Mouse (Mus musculus): Measurements from ENCODE around the gene 1700001P01Rik. TPM values are rescaled to one million over a fixed set of nuclear protein-coding genes. Genes with fewer than 3 reads are reported as not detected.

1700001P01Rik gene
- total RNA-seq, 2 experiments from 2014 or later = 1.0 TPM; not detected in 1

GRCm38 (mm10) chr11:97808093-97808492 is 32.4 kb upstream of the 1700001P01Rik start:
- Histone ChIP-seq H3K27ac (peak overlapping the region; percentile 44), H3K4me3 (no peak overlapping the region)
- intact Hi-C loops (cut with DNase I) = no loop called here
- no peak for TF ChIP-seq CTCF (IDR thresholded peaks at IDR 0.05)
- DNase-seq (ENCODE audit: extremely low spot score in 1 of 2, low spot score in 2 of 2) = no peak

- DNase-seq (ENCODE audit: extremely low spot score in 1 of 2, low spot score in 2 of 2) = no peak
- no peak for TF ChIP-seq CTCF (IDR thresholded peaks at IDR 0.05)
- peak overlapping the region; percentile 44; the same call in 1 of the 2 replicates for H3K27ac ChIP-seq
- H3K4me3 ChIP-seq = no peak overlapping the region
- intact Hi-C loops (cut with DNase I) = no loop called here
Measured at GRCm38 (mm10) chr11:97807626-97808025, 31.9 kb upstream of the 1700001P01Rik start.

DNA sequence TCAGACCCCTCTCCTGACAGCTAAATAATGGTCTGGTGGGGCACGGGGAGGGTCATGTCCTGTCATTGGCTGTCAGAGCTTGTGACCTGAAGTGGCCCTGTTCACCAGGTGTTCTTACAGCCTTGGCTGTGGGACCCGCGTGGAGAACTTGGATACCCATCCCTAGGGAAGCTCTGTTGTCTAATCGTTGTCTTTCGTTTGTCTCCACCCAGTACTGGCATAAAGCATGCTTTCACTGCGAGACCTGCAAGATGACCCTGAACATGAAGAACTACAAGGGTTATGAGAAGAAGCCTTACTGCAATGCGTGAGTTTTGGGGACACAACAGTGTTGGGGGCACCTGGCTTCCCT is 30.9 kb upstream of the 1700001P01Rik start:
- Histone ChIP-seq H3K4me3 (no peak overlapping the region), H3K27ac (peak overlapping the region; percentile 72)
- intact Hi-C loops (cut with DNase I) = no loop called here
- DNase-seq (ENCODE audit: extremely low spot score in 1 of 2, low spot score in 2 of 2) = no peak
- TF ChIP-seq CTCF (IDR thresholded peaks at IDR 0.05) = no peak

- H3K4me3 ChIP-seq = peak overlapping the region; percentile 19
- no peak for TF ChIP-seq CTCF (IDR thresholded peaks at IDR 0.05)
- intact Hi-C loops (cut with DNase I) = no loop called here
- H3K27ac ChIP-seq = peak overlapping the region; percentile 72
- no peak for DNase-seq (ENCODE audit: extremely low spot score in 1 of 2, low spot score in 2 of 2)
Measured at GRCm38 (mm10) chr11:97805662-97806612, 30.2 kb upstream of the 1700001P01Rik start.

DNA sequence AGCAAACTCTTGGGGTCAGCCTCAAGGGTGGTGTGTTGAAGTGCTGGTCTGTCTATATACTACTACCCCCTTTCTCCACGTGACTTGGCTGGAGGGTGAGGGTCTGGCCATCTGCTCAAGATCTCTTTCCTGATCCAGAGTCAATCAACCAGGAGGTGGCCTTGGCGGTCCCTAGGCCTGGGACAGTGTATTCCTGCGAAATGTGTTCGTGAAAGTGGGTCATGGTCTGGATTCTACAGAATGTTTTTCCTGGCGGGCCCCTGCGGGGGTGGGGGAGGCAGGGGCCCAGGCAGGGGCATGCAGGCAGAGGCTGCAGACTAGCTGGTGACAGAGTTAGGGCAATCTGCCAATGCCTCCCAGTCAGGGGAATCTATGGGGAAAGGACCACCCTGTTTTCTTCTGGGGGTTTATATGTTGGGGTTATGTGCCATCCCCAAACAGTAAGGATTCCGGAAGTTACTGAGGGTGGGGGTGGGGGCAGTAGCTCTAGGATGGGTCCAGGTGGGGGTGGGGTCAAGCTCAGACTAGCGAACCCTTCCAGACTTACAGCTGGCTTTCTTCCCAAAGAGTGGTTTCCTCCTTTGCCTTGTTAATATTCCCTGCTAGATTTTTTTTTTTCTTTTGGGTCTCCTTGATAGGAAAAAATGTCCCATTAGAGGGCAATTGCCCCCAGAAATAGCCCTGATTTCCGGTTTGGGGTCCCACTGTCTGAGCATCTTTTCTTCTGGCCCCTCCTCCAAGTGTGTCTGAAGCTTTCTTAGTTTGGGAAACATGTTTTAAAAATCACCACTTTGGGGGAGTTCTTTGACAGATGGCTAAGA is 29.3 kb upstream of the 1700001P01Rik start:
- intact Hi-C loops (cut with DNase I) = no loop called here
- no peak for DNase-seq (ENCODE audit: extremely low spot score in 1 of 2, low spot score in 2 of 2)
- Histone ChIP-seq H3K27ac (peak overlapping the region; percentile 72; the same call in 1 of the 2 replicates), H3K4me3 (no peak overlapping the region)
- TF ChIP-seq CTCF (IDR thresholded peaks at IDR 0.05) = no peak

DNA sequence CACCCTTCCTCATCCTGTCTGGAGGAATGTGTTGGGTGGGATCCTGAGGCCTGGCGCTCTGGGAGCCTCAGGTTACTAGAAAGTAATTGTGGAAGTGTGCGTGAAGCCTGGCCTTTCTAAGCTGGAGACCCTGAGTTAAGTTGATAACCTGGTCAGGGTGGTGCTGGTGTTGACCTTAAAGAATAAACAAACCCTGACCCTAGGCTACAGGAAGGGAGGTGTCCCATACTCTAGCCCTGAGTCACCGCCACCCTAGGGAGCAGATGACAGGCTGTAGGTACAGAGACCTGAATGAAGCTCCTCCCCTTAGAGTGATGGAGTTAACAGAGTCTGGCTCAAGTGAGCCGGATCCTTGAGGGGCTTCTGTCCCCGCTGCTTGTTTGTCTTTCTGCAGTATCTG is 28.1 kb upstream of the 1700001P01Rik start:
- H3K27ac ChIP-seq = peak overlapping the region; percentile 4; the same call in 1 of the 2 replicates

GRCm38 (mm10) chr11:97802495-97802894 is 26.8 kb upstream of the 1700001P01Rik start:
- H3K4me3 ChIP-seq = peak overlapping the region; percentile 75; the same call in 1 of the 2 replicates
- no peak for DNase-seq (ENCODE audit: extremely low spot score in 1 of 2, low spot score in 2 of 2)
- peak overlapping the region; percentile 98; the same call in 1 of the 2 replicates for H3K27ac ChIP-seq
- intact Hi-C loops (cut with DNase I) = no loop called here
- no peak for TF ChIP-seq CTCF (IDR thresholded peaks at IDR 0.05)

More for the DNA sequence above, 28.1 kb upstream of the 1700001P01Rik start:
- H3K4me3 ChIP-seq = no peak overlapping the region
- intact Hi-C loops (cut with DNase I) = no loop called here
- DNase-seq (ENCODE audit: extremely low spot score in 1 of 2, low spot score in 2 of 2) = no peak
- no peak for TF ChIP-seq CTCF (IDR thresholded peaks at IDR 0.05)

DNA sequence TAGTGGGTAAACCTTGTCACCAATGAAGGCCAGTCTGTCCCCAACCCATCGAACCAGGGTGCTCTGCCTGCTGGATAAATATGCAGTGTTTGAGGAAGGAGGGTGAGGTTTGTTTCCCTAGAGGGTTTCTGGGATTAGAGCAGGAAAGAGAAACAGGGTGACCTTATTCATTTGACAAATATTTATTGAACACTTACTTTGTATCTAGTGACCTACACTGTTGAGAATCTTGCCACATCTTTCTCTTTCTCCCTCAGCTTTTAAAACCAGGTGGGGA is 26.4 kb upstream of the 1700001P01Rik start:
- intact Hi-C loops (cut with DNase I) = no loop called here
- no peak for DNase-seq (ENCODE audit: extremely low spot score in 1 of 2, low spot score in 2 of 2)
- no peak for TF ChIP-seq CTCF (IDR thresholded peaks at IDR 0.05)
- H3K4me3 ChIP-seq = peak overlapping the region; percentile 75
- peak overlapping the region; percentile 98 for H3K27ac ChIP-seq

DNA sequence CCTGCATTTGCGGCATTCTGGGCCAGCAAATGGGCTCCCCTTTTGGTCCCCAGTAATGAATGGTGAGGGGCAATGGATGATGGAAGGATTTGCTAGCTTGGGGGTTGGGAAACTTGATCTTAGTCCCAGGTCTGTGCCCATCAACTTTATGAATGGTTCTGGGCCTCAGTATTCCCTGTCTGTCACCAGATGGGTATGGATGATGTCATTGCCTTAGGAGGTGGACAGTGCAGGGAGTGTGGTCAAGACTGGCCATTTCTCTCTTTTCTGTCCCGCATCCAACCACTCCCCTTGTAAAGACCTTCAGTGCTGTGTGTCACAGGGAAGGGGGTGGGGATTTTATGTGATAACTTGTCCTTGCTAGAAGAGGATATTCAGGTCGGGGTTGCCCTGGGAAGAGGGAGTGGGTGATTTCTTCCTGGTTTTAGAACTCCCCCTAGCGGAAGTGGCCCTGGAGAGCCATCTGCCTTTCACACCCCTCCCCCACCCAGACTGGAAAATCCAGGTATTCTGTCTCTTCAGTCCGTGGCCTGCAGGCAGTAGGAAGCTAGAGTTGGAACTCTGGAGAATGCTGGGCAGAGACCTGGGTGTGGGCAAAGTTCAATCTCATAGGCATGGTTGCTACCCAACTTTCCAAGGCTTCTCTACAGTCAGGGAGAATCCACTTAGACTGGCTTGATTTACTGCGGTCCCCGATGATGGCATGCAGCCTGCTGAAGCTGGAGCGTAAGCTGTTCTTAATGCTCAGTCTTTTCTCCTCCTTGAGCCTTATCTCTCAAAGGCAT is 25.9 kb upstream of the 1700001P01Rik start:
- intact Hi-C loops (cut with DNase I) = loop anchor here (1.0 to 2.0 kb wide), 2 partner anchors 40 to 83 kb away; partner anchors contain the start of gene Fbxo47

DNA sequence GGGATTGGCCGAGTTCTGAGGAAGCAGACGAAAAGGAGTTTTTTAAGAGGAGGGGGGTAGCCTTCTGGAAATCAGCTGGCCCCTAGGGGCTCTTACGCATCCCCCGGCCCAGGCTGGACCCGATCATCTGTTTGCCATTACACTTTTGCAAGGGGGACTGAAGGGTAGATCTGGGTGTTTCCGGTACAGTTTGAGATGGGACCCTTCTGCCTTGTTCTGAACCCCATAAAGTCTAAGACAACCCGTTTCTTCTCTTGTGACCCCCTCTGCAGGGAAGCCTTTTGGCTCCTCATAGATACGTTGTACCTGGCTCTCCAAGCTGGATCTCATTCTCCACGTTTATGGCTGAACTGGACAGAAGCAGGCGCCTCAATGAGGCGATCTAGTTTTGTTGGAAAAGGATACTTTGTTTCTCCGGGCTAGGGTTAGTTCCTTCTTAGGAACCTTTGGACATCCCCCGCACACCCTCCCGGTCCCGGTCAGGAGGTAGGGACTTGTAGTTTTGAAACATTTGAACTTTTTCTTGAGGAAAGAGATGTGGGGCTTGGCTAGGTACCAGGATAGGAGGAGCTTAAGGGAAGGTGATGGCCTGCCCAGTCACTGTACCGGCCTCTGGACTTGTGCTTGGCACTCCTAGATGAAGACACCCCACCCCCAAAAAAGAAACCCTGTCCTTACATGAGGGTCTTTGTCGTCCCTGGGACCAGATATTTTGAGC is 25.1 kb upstream of the 1700001P01Rik start:
- no peak for TF ChIP-seq CTCF (IDR thresholded peaks at IDR 0.05)
- Histone ChIP-seq H3K27ac (peak overlapping the region; percentile 98), H3K4me3 (peak overlapping the region; percentile 75)
- intact Hi-C loops (cut with DNase I) = loop anchor here (1.0 to 2.0 kb wide), 2 partner anchors 40 to 84 kb away; partner anchors contain the start of gene Fbxo47
- no peak for DNase-seq (ENCODE audit: extremely low spot score in 1 of 2, low spot score in 2 of 2)

More for the DNA sequence above, 25.9 kb upstream of the 1700001P01Rik start:
- Histone ChIP-seq H3K27ac (peak overlapping the region; percentile 98), H3K4me3 (peak overlapping the region; percentile 75)
- DNase-seq (ENCODE audit: extremely low spot score in 1 of 2, low spot score in 2 of 2) = no peak
- TF ChIP-seq CTCF (IDR thresholded peaks at IDR 0.05) = peak; percentile 58
